Comparison of ENCODE assay signal across 7 mouse cellular contexts in genomic region chr12:12324266-12324665, GRCm38 (mm10).
DNase-seq lines count a peak whose midpoint lies in the region; ATAC-seq lines count a peak whose summit lies in the region.
"Not testable (repeated sequence)": the region's sequence is repeated elsewhere in the genome, so short reads cannot be mapped to it uniquely, and the experiment has no call there.

No protein-coding gene starts in this region.

- not testable (repeated sequence) for DNase-seq in embryonic facial prominence, embryonic 14.5 days (ENCODE audit: low spot score)
- DNase-seq in heart, adult 11 months = peak; percentile 61

- H3K4me1 ChIP-seq in embryonic facial prominence, embryonic 14.5 days (ENCODE audit: control insufficient read depth, insufficient read depth, low read length); kidney, embryonic 15.5 days; liver, embryonic 12.5 days; midbrain, embryonic 13.5 days (replicated peaks); stomach, embryonic 15.5 days: not testable (repeated sequence)
- H3K4me1 ChIP-seq in hindbrain, embryonic 13.5 days (replicated peaks) = peaks cover 14% of the 10 kb centered on the region

- not testable (repeated sequence) for H3K36me3 ChIP-seq in embryonic facial prominence, embryonic 14.5 days (ENCODE audit: control insufficient read depth, insufficient read depth, low read length); hindbrain, embryonic 13.5 days; kidney, embryonic 15.5 days; liver, embryonic 12.5 days; midbrain, embryonic 13.5 days; stomach, embryonic 15.5 days

- peak overlapping the region; percentile 25; the same call in 1 of the 2 replicates for H3K4me3 ChIP-seq in embryonic facial prominence, embryonic 14.5 days (ENCODE audit: low read depth, low read length)
- H3K4me3 ChIP-seq in hindbrain, embryonic 13.5 days = peak overlapping the region; percentile 28
- H3K4me3 ChIP-seq in kidney, embryonic 15.5 days (replicated peaks); liver, embryonic 12.5 days: not testable (repeated sequence)
- H3K4me3 ChIP-seq in midbrain, embryonic 13.5 days (replicated peaks) = peak overlapping the region; percentile 36
- peak overlapping the region; percentile 34; the same call in 1 of the 2 replicates for H3K4me3 ChIP-seq in stomach, embryonic 15.5 days (replicated peaks)

- not testable (repeated sequence) for H3K9ac ChIP-seq in embryonic facial prominence, embryonic 14.5 days (ENCODE audit: low read depth, low read length); kidney, embryonic 15.5 days; liver, embryonic 12.5 days; stomach, embryonic 15.5 days
- H3K9ac ChIP-seq in hindbrain, embryonic 13.5 days = peak overlapping the region; percentile 66
- peak overlapping the region; percentile 60; the same call in 1 of the 2 replicates for H3K9ac ChIP-seq in midbrain, embryonic 13.5 days (replicated peaks)

- not testable (repeated sequence) for H3K27me3 ChIP-seq in embryonic facial prominence, embryonic 14.5 days (replicated peaks; ENCODE audit: control insufficient read depth, insufficient read depth, low read length); hindbrain, embryonic 13.5 days; kidney, embryonic 15.5 days; liver, embryonic 12.5 days (replicated peaks); midbrain, embryonic 13.5 days; stomach, embryonic 15.5 days (replicated peaks)

- peak overlapping the region; percentile 65 for H3K27ac ChIP-seq in embryonic facial prominence, embryonic 14.5 days (replicated peaks; ENCODE audit: low read depth, low read length)
- peak overlapping the region; percentile 94 for H3K27ac ChIP-seq in hindbrain, embryonic 13.5 days
- H3K27ac ChIP-seq in kidney, embryonic 15.5 days; liver, embryonic 12.5 days: not testable (repeated sequence)
- H3K27ac ChIP-seq in midbrain, embryonic 13.5 days = peak overlapping the region; percentile 94
- peak overlapping the region; percentile 81; the same call in 1 of the 2 replicates for H3K27ac ChIP-seq in stomach, embryonic 15.5 days

- H3K4me2 ChIP-seq in embryonic facial prominence, embryonic 14.5 days (ENCODE audit: low read depth, low read length) = peak overlapping the region; percentile 62
- peak overlapping the region; percentile 54 for H3K4me2 ChIP-seq in hindbrain, embryonic 13.5 days
- H3K4me2 ChIP-seq in kidney, embryonic 15.5 days = peak overlapping the region; percentile 66
- H3K4me2 ChIP-seq in liver, embryonic 12.5 days = peak overlapping the region; percentile 56
- peak overlapping the region; percentile 57 for H3K4me2 ChIP-seq in midbrain, embryonic 13.5 days (replicated peaks)
- H3K4me2 ChIP-seq in stomach, embryonic 15.5 days = peak overlapping the region; percentile 67; the same call in 1 of the 2 replicates

- 96% methylated on average over 17 of the region's 22 CpGs for WGBS in embryonic facial prominence, embryonic 14.5 days
- 78% methylated on average over 16 of the region's 22 CpGs for WGBS in hindbrain, embryonic 13.5 days
- WGBS in kidney, embryonic 15.5 days = 92% methylated on average over 20 of the region's 22 CpGs
- 66% methylated on average over 22 of the region's 22 CpGs for WGBS in liver, embryonic 12.5 days (ENCODE audit: insufficient replicate concordance)
- WGBS in midbrain, embryonic 13.5 days = 90% methylated on average over 17 of the region's 22 CpGs
- 90% methylated on average over 19 of the region's 22 CpGs for WGBS in stomach, embryonic 15.5 days

- not testable (repeated sequence) for H3K9me3 ChIP-seq in embryonic facial prominence, embryonic 14.5 days (ENCODE audit: control insufficient read depth, low read length); hindbrain, embryonic 13.5 days; kidney, embryonic 15.5 days (replicated peaks); liver, embryonic 12.5 days (replicated peaks); midbrain, embryonic 13.5 days; stomach, embryonic 15.5 days

- not testable (repeated sequence) for ATAC-seq in embryonic facial prominence, embryonic 14.5 days (ENCODE audit: low read depth); hindbrain, embryonic 13.5 days (ENCODE audit: low FRiP score); kidney, embryonic 15.5 days (replicated peaks; ENCODE audit: low FRiP score); liver, embryonic 12.5 days; stomach, embryonic 15.5 days (ENCODE audit: insufficient read depth, low FRiP score, low read depth)
- ATAC-seq in midbrain, embryonic 13.5 days = peak; percentile 16; the same call in 1 of the 2 replicates
